Mouse (Mus musculus) hindbrain, embryonic 11.5 days (tissue): ENCODE measurements at regions not wholly inside any gene's neighbourhood (a gene's known extent, or its start where the extent isn't known, plus 50 kb on each side); places are given as distances from the start of the nearest gene placed in this dataset.

Experiments
- ATAC-seq: fragments of 200-750 bp; cut with Nextera tagmentation; 2 replicates; pipeline ENCODE4 v1.8.0; 2017; ENCODE audit warnings: mild to moderate bottlenecking, moderate TSS enrichment, moderate library complexity; ENCODE audit not compliant: low FRiP score
- DNase-seq: peaks from one replicate; pipeline ENCODE4 v3.0.0-alpha.2; 2015; ENCODE audit warnings: low spot score
- H3K27ac ChIP-seq: fragments of 300-500 bp; sonication (generic); 2 replicates; pipeline ENCODE4 v1.5.1; 2014; ENCODE audit warnings: mild to moderate bottlenecking, low read depth, low read length
- H3K27me3 ChIP-seq: fragments of 300-500 bp; sonication (generic); 2 replicates; pipeline ENCODE4 v1.6.1; 2014; ENCODE audit warnings: mild to moderate bottlenecking, low read length, moderate library complexity, mixed read lengths; ENCODE audit not compliant: control insufficient read depth, insufficient read depth
- H3K36me3 ChIP-seq: fragments of 300-500 bp; sonication (generic); 2 replicates; pipeline ENCODE4 v1.6.1; 2014; ENCODE audit warnings: mild to moderate bottlenecking, low read length, moderate library complexity, mixed read lengths; ENCODE audit not compliant: control insufficient read depth, insufficient read depth
- H3K4me1 ChIP-seq: fragments of 300-500 bp; sonication (generic); replicated peaks from 2 replicates; pipeline ENCODE4 v1.6.1; 2014; ENCODE audit warnings: low read length, mixed read lengths; ENCODE audit not compliant: control insufficient read depth, insufficient read depth
- H3K4me2 ChIP-seq: fragments of 300-500 bp; sonication (generic); replicated peaks from 2 replicates; pipeline ENCODE4 v1.6.1; 2014; ENCODE audit warnings: mild to moderate bottlenecking, low read depth, low read length
- H3K4me3 ChIP-seq: fragments of 300-500 bp; sonication (generic); 2 replicates; pipeline ENCODE4 v1.5.1; 2014; ENCODE audit warnings: low read depth, low read length
- H3K9ac ChIP-seq: fragments of 300-500 bp; sonication (generic); 2 replicates; pipeline ENCODE4 v1.6.1; 2014; ENCODE audit warnings: low read depth, low read length
- H3K9me3 ChIP-seq: fragments of 300-500 bp; sonication (generic); 2 replicates; pipeline ENCODE4 v1.6.1; 2016; ENCODE audit warnings: low read length; ENCODE audit not compliant: control insufficient read depth
- WGBS: fragments of 180-500 bp; shearing (Covaris S2); extraction: QIAGEN DNeasy Blood & Tissue Kit; methylation state at CpG from one replicate; pipeline ENCODE4 v1.1.7; 2014; 5-methylcytosine and 5-hydroxymethylcytosine counted together

DNA sequence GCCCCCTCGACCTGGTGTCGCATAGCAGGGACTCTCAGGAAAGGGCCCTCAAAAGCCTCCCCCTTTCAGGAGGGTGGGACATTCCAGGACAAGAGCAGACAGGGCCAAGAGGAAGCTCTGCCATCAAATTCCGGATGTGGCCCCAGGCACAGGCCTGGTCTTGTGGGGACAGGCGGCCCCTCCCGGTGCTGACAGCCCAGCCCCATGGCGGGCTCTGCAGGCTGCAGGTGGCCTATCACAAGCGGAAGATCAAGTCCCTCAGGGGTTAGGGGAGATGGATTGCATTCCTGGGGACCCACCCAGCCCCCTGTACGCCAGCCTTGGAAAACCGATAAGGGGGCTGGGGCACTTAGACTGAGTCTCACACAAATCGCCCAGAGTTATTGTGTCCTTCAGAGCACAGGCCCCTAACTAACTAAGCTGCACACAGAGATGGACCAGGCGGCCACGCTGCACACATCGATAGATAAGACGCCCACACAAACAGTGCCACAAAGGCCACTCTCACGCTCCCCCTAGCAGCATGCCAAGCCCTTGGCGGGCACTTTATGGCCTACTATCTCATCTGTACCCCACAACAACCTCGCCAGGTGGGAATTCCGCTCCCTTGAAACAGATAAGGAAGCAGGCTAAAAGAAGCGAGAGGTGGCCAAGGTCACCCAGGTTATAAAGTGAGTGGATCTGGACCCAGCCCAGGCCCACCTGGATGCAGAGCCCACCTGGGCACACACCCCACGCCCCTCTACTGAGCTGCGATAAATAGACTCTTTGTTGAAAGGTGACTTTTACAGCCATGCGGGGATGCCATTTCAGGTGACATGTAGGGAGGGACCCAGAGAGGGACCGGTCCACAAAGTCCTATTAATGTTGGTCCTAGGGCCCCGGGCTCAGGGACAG, 55.5 kb downstream of the Gm5294 start:
- ATAC-seq: no peak
- no peak overlapping the region for H3K4me3 ChIP-seq
- no peaks in the 10 kb centered on the region for H3K9me3 ChIP-seq
- no peak overlapping the region for H3K27ac ChIP-seq
- H3K9ac ChIP-seq: no peak overlapping the region
- H3K27me3 ChIP-seq: no peaks in the 10 kb centered on the region
- no peaks in the 10 kb centered on the region for H3K36me3 ChIP-seq
- 72% methylated on average over 24 of the region's 24 CpGs for WGBS
- DNase-seq: no peak
- no peak overlapping the region for H3K4me2 ChIP-seq
- no peaks in the 10 kb centered on the region for H3K4me1 ChIP-seq

DNA sequence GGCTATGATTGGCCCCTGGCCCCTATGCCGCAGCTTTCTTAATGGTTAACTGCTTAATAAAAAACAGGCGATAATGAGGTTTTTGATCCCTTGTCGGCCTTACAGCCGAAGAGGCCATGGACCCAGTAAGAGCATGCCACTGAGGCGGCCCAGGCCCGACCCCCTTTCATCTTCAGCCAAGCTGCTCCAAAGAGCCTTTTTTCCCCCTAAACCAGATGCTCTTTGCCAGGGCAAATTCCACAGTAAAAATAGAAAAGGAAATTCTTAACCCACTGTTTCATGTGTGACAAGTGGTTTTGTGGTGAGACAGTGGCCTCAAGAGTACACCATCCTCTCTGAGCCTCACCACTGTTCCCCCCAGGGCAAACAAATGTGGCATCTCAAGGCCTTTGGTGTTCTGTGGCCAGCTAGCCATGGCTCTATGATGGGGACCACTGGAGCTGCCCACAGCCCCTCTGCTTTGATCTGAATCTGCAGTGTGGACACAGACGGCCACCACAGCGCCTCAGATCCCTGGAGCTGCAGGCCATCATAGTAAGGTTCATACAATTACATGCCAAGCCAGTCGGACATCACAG, 61.9 kb downstream of the Gm5294 start:
- Histone ChIP-seq H3K4me3 (no peak overlapping the region), H3K9ac (no peak overlapping the region), H3K27me3 (no peaks in the 10 kb centered on the region), H3K4me1 (no peaks in the 10 kb centered on the region), H3K27ac (no peak overlapping the region), H3K4me2 (no peak overlapping the region), H3K9me3 (no peaks in the 10 kb centered on the region), H3K36me3 (no peaks in the 10 kb centered on the region)
- 63% methylated on average over 9 of the region's 9 CpGs for WGBS
- ATAC-seq (no peak), DNase-seq (no peak)

DNA sequence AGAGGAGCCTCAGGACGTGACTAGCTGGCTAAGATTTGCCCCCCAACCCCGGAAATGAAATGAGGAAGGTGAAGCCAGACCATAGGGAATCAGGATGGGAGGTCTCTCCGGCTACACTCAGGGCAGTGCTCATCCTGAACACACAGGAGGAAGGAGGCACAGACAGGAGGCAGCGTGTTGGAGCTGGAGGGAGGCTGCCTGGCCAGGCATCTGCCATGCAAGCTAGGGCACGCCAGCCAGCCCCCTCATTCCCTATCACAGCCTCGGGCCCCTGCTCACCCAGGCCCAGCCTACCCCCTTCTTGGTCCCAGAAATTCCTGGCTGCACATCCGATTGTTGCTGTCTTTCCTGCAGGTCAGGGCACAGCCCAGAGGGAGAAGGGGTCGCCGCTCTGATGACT, 63.7 kb downstream of the Gm5294 start:
- no peak for DNase-seq
- WGBS: 67% methylated on average over 9 of the region's 9 CpGs
- Histone ChIP-seq H3K36me3 (no peaks in the 10 kb centered on the region), H3K4me3 (no peak overlapping the region), H3K27me3 (no peaks in the 10 kb centered on the region), H3K9ac (no peak overlapping the region), H3K4me1 (no peaks in the 10 kb centered on the region), H3K4me2 (no peak overlapping the region), H3K9me3 (no peaks in the 10 kb centered on the region), H3K27ac (no peak overlapping the region)
- ATAC-seq: no peak

DNA sequence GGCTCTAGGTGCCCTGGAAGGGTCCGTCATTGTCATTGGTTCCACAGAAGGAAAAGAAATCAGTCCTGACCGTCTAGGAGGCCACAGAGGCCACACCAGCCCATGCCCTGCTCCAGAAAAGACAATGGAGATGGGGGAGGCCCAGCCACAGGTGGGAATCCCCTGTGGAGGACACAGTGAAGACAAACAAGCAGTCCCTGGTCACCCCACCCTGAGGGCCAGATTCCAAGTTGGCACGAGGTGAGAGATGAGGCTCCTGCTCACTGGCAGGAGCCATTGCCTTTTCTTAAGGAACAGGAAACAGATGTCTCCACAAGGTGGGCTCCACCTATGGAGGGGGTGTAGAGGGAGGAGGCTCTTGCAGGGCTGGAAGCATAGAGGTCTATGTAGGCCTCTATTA, 66.0 kb downstream of the Gm5294 start:
- no peaks in the 10 kb centered on the region for H3K9me3 ChIP-seq
- no peak overlapping the region for H3K27ac ChIP-seq
- 75% methylated on average over 3 of the region's 3 CpGs for whole genome bisulfite sequencing
- H3K4me1 ChIP-seq: no peaks in the 10 kb centered on the region
- no peak overlapping the region for H3K4me3 ChIP-seq
- no peak for DNase-seq
- ATAC-seq: no peak
- H3K36me3 ChIP-seq: no peaks in the 10 kb centered on the region
- no peak overlapping the region for H3K9ac ChIP-seq
- no peaks in the 10 kb centered on the region for H3K27me3 ChIP-seq
- no peak overlapping the region for H3K4me2 ChIP-seq

DNA sequence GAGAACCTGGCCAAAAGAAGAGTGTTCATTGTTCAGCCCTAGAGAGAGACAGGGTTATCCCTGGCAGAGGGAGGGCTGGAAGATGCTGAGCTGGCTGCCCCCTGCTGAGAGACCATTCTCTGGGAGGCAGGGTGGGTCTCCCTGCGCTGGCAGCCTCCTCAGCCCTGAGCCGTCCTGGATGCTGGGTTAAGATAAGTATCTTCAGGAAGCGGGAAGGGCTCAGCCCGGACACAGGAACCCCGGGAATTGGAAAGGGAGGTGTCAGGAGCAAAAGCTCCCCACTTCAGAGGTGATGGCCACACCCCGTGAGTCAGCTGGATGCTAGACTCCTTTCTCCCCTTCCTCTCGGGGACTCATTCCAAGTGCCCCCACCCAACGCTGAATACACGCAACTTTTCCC, 68.9 kb downstream of the Gm5294 start:
- DNase-seq (no peak), ATAC-seq (no peak)
- WGBS: 69% methylated on average over 9 of the region's 9 CpGs
- Histone ChIP-seq H3K4me2 (no peak overlapping the region), H3K4me3 (no peak overlapping the region), H3K9me3 (no peaks in the 10 kb centered on the region), H3K36me3 (no peaks in the 10 kb centered on the region), H3K27me3 (no peaks in the 10 kb centered on the region), H3K9ac (no peak overlapping the region), H3K4me1 (no peaks in the 10 kb centered on the region), H3K27ac (no peak overlapping the region)

DNA sequence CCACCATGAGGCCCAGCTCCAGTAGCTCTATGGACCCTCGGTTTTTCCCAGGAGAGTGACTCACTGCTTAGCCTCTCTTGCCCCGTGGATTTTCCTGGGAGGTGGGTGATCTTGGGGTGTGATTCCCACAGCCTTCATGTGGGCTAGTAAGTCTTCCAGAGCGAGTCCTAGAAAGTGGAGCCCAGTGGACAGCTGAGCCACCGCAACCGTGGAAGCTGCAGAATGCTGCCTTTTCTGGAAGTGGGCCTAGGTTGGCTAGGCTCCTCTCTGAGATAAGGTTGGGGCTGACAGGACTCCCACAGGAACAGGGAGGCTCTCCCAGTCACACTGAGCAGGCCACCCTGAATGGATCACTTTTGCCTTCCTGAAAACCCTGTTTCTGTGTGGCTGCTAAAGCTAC, 69.9 kb downstream of the Gm5294 start:
- no peak for DNase-seq
- no peaks in the 10 kb centered on the region for H3K4me1 ChIP-seq
- no peak overlapping the region for H3K4me3 ChIP-seq
- no peak overlapping the region for H3K27ac ChIP-seq
- H3K4me2 ChIP-seq: no peak overlapping the region
- no peak overlapping the region for H3K9ac ChIP-seq
- H3K36me3 ChIP-seq: no peaks in the 10 kb centered on the region
- no peak for ATAC-seq
- H3K9me3 ChIP-seq: no peaks in the 10 kb centered on the region
- WGBS: 90% methylated on average over 5 of the region's 5 CpGs
- no peaks in the 10 kb centered on the region for H3K27me3 ChIP-seq

DNA sequence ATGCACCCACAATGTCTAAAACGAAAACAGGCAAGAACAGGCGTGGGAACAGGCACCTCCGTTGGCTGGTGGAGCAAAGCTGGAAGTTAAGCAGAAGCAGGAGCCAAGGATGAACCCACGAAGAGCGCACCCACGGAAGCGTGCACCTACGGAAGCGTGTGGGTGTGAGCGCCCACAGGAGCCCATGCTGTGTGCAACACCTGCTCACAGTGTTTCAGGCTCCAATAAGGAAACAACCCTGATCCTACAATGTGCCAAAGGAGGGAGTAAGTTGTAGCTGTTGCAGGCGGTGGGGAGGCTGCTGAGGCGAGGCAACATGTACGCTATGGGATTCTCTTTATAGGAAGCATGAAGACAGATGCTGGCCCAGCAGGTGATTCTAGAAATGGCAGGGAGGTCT, 74.6 kb downstream of the Gm5294 start:
- Histone ChIP-seq H3K27ac (no peak overlapping the region), H3K4me1 (no peaks in the 10 kb centered on the region), H3K4me3 (no peak overlapping the region), H3K9me3 (no peaks in the 10 kb centered on the region), H3K36me3 (no peaks in the 10 kb centered on the region), H3K27me3 (no peaks in the 10 kb centered on the region), H3K4me2 (no peak overlapping the region), H3K9ac (no peak overlapping the region)
- 91% methylated on average over 13 of the region's 13 CpGs for WGBS
- DNase-seq (no peak), ATAC-seq (no peak)

DNA sequence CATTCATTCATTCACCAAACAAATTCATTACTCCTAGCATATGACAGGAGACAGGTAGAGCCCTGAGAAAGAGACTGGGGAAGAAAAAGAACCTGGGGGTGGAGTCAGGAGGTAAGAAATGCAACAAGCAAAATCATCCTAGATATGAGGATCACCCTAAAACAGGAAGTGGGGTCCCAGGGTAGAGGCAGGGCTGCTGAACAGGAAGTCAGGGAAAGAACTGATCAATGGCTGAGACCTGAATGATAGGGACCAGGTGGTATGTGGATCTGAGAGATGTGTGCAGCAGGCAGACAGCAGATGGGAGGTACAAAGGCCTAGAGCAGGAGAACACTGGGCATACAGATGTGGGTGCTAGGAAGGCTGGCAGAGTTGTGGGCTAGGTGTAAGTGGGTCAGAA, 77.4 kb downstream of the Gm5294 start:
- Histone ChIP-seq H3K36me3 (no peaks in the 10 kb centered on the region), H3K9ac (no peak overlapping the region), H3K27ac (no peak overlapping the region), H3K27me3 (no peaks in the 10 kb centered on the region), H3K9me3 (no peaks in the 10 kb centered on the region), H3K4me1 (no peaks in the 10 kb centered on the region), H3K4me3 (no peak overlapping the region), H3K4me2 (no peak overlapping the region)
- DNase-seq: no peak
- ATAC-seq: no peak

DNA sequence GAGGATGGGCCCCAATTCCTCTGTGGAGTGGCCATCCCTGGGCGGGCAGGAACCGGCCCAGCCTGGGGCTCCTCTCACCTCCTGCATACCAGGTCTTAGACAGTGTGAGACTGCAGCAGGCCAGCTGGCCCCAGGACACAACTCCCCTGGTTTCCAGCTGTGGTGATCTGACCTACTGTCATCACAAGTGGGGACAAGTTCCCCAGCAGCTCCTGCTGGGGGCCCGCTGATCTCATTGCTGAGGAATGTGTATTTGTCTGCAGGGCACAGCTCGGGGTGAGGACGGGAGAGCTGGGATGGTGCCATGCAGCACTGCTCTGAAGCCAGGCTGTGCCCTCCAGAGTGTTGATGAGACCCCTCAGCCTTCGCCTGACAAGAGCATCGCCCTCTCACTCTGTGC, 78.6 kb downstream of the Gm5294 start:
- H3K9ac ChIP-seq: no peak overlapping the region
- ATAC-seq: no peak
- H3K4me1 ChIP-seq: no peaks in the 10 kb centered on the region
- H3K36me3 ChIP-seq: no peaks in the 10 kb centered on the region
- DNase-seq: no peak
- no peak overlapping the region for H3K4me3 ChIP-seq
- H3K27me3 ChIP-seq: no peaks in the 10 kb centered on the region
- no peak overlapping the region for H3K27ac ChIP-seq
- WGBS: 46% methylated on average over 7 of the region's 7 CpGs
- H3K4me2 ChIP-seq: no peak overlapping the region
- no peaks in the 10 kb centered on the region for H3K9me3 ChIP-seq
